Mouse (Mus musculus): ENCODE data around the gene Chchd10. TPM values are rescaled to one million over a fixed set of nuclear protein-coding genes. Genes with fewer than 3 reads are reported as not detected.

Gene Chchd10
- polyA plus RNA-seq, 1 experiment from 2014 or later: 218 TPM

DNA sequence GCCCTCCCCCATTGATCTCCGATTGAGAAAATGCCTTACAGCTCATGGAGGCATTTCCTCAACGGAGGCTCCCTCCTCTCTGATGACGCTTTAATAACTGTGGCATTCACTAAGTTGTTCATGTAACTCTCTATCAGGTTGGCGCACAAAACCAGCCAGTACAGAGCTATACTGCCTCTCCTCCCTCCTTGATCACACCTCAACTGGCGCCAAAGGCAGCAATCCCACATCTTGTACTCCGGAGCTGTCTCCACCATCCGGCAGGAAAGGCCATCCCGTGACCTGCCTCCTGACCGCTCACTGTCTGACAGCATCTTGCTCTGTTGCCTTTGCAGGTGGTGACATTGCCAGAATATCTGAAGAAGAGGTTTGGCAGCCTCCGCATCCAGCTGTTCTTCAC, 40.9 kb downstream of the Chchd10 start:
- no peaks in the 10 kb centered on the region for H3K36me3 ChIP-seq (ENCODE audit: control insufficient read depth, insufficient read depth, low read length)
- no peak overlapping the region for H3K27ac ChIP-seq (ENCODE audit: low read depth, low read length)
- H3K4me1 ChIP-seq (ENCODE audit: control insufficient read depth, insufficient read depth, low read depth, low read length): no peaks in the 10 kb centered on the region
- H3K27me3 ChIP-seq (replicated peaks; ENCODE audit: control insufficient read depth, insufficient read depth, low read length): no peaks in the 10 kb centered on the region
- no peak overlapping the region for H3K9ac ChIP-seq (ENCODE audit: low read depth, low read length)
- no peak overlapping the region for H3K4me3 ChIP-seq (ENCODE audit: low read length)
- no peak for ATAC-seq
- WGBS: 87% methylated on average over 10 of the region's 10 CpGs
- no peak overlapping the region for H3K4me2 ChIP-seq (ENCODE audit: low read length)
- peaks cover 3% of the 10 kb centered on the region; the same call in 1 of the 2 replicates for H3K9me3 ChIP-seq (ENCODE audit: control insufficient read depth, low read length)

DNA sequence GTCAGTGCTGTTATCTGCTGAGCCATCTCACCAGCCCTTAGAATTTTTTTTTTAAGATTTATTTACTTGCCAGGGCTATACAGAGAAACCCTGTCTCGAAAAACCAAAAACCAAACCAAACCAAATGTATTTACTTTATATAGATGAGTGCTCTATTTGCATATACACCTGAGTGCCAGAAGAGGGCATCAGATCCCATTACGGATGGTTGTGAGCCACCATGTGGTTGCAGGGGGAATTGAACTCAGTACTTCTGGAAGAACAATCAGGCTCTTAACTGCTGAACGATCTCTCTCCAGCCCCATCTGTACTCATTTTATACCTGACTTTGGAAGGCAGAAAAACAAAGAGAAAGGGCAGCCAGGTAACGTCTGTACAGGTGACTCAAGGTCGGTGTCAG, 42.3 kb downstream of the Chchd10 start:
- no peaks in the 10 kb centered on the region for H3K27me3 ChIP-seq (replicated peaks; ENCODE audit: control insufficient read depth, insufficient read depth, low read length)
- 79% methylated on average over 5 of the region's 5 CpGs for WGBS
- no peaks in the 10 kb centered on the region for H3K36me3 ChIP-seq (ENCODE audit: control insufficient read depth, insufficient read depth, low read length)
- H3K9ac ChIP-seq (ENCODE audit: low read depth, low read length): no peak overlapping the region
- H3K4me2 ChIP-seq (ENCODE audit: low read length): no peak overlapping the region
- peaks cover 3% of the 10 kb centered on the region; the same call in 1 of the 2 replicates for H3K9me3 ChIP-seq (ENCODE audit: control insufficient read depth, low read length)
- no peak for ATAC-seq
- no peaks in the 10 kb centered on the region for H3K4me1 ChIP-seq (ENCODE audit: control insufficient read depth, insufficient read depth, low read depth, low read length)
- H3K4me3 ChIP-seq (ENCODE audit: low read length): no peak overlapping the region
- H3K27ac ChIP-seq (ENCODE audit: low read depth, low read length): no peak overlapping the region

DNA sequence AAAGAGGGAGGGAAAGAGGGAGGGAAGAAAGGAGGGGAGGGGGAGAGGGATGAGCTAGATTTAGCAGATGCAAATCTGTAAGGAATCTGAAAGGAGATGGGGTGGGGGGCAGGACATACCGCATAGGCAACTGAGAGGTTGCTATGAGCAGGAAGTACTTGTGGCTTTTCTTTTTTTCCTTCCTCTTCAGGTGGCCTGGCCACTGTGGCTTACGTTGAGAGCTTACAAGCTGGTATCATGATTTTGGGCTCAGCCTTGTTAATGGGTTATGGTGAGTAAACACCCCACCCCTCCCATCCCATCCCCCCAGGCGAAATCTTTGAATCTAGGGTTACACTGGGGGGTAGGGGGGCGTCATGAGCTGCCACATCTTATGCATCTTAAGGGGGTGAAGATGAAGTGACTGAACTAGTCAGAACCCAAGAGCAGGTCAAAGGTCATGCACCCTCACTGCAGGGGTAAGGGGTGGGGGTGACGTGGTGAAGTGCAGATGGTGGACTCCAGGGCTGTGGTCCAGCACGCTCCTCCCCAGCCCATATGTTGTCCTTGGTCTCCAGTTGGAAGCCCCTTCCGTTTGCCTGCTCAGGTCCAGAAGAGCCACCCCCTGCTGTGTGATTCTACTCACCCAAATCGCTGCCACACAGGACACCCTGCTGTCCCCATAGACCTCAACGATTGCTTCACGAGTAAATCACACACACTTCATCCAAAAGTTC, 45.3 kb downstream of the Chchd10 start:
- Histone ChIP-seq H3K27me3 (replicated peaks; ENCODE audit: control insufficient read depth, insufficient read depth, low read length) (no peaks in the 10 kb centered on the region), H3K4me1 (ENCODE audit: control insufficient read depth, insufficient read depth, low read depth, low read length) (no peaks in the 10 kb centered on the region), H3K27ac (ENCODE audit: low read depth, low read length) (no peak overlapping the region), H3K4me2 (ENCODE audit: low read length) (no peak overlapping the region), H3K9ac (ENCODE audit: low read depth, low read length) (no peak overlapping the region), H3K9me3 (ENCODE audit: control insufficient read depth, low read length) (no peaks in the 10 kb centered on the region), H3K36me3 (ENCODE audit: control insufficient read depth, insufficient read depth, low read length) (no peaks in the 10 kb centered on the region), H3K4me3 (ENCODE audit: low read length) (no peak overlapping the region)
- ATAC-seq: no peak
- 38% methylated on average over 10 of the region's 10 CpGs for WGBS

DNA sequence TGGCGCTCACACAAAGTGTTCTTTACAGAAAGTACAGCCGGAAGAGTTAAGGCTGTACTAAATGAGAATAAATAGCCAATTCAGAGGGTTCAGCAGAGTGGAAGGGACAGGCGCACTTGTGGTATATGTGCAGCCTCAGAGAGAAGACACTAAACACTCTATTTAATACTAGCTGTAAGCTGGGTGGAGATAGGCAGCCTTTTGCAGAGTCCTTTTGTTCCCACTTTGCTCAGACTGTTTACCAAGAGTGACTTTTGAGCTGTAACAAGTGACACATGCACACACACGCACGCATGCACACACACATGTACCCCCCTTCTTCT, 45.9 kb downstream of the Chchd10 start:
- Histone ChIP-seq H3K27ac (ENCODE audit: low read depth, low read length) (no peak overlapping the region), H3K4me1 (ENCODE audit: control insufficient read depth, insufficient read depth, low read depth, low read length) (no peaks in the 10 kb centered on the region), H3K4me3 (ENCODE audit: low read length) (no peak overlapping the region), H3K9me3 (ENCODE audit: control insufficient read depth, low read length) (no peaks in the 10 kb centered on the region), H3K9ac (ENCODE audit: low read depth, low read length) (no peak overlapping the region), H3K36me3 (ENCODE audit: control insufficient read depth, insufficient read depth, low read length) (no peaks in the 10 kb centered on the region), H3K27me3 (replicated peaks; ENCODE audit: control insufficient read depth, insufficient read depth, low read length) (no peaks in the 10 kb centered on the region), H3K4me2 (ENCODE audit: low read length) (no peak overlapping the region)
- 60% methylated on average over 5 of the region's 5 CpGs for WGBS
- no peak for ATAC-seq

DNA sequence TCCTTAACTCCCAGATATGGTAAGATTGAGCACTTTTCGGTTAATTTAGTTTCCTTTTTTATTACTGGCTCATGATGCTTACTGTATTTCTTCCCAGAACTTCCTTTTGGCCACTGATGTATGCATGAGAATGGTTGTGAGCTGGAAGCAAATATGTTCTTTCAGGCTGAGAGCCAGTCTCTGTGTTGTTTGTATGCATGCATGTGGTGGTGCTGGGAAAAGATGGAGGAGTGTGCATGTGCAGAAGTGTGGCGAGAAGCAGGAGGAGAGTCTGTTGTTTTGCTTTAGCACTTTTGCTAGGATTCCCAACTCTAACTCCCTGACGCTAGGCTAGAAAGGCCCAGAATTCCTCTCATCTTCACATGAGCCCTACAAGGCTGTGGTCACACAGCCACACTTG, 46.5 kb downstream of the Chchd10 start:
- Histone ChIP-seq H3K27ac (ENCODE audit: low read depth, low read length) (no peak overlapping the region), H3K4me1 (ENCODE audit: control insufficient read depth, insufficient read depth, low read depth, low read length) (no peaks in the 10 kb centered on the region), H3K9ac (ENCODE audit: low read depth, low read length) (no peak overlapping the region), H3K4me2 (ENCODE audit: low read length) (no peak overlapping the region), H3K27me3 (replicated peaks; ENCODE audit: control insufficient read depth, insufficient read depth, low read length) (no peaks in the 10 kb centered on the region), H3K36me3 (ENCODE audit: control insufficient read depth, insufficient read depth, low read length) (no peaks in the 10 kb centered on the region), H3K4me3 (ENCODE audit: low read length) (no peak overlapping the region), H3K9me3 (ENCODE audit: control insufficient read depth, low read length) (no peaks in the 10 kb centered on the region)
- 86% methylated on average over 3 of the region's 3 CpGs for WGBS
- ATAC-seq: no peak

Other genes with a start within 250 kb of the Chchd10 start
- 30.9 and 35.5 TPM in 2 replicates for gene Cabin1, start 168.8 kb upstream of the Chchd10 start, polyA plus RNA-seq (2015; fragmentation: Nextera tagmentation; extraction: Ambion mirVana)
- gene Ddt, start 159.7 kb upstream of the Chchd10 start, polyA plus RNA-seq (2015; fragmentation: Nextera tagmentation; extraction: Ambion mirVana): 73.5 and 89.1 TPM in 2 replicates
- gene Gm20441, start 152.2 kb upstream of the Chchd10 start, polyA plus RNA-seq (2015; fragmentation: Nextera tagmentation; extraction: Ambion mirVana): 0.50 TPM in 1 of 2 replicates, not detected in the other
- 1.4 and 1.5 TPM in 2 replicates for gene Gstt3, start 151.7 kb upstream of the Chchd10 start, polyA plus RNA-seq (2015; fragmentation: Nextera tagmentation; extraction: Ambion mirVana)
- 18.8 and 21.9 TPM in 2 replicates for gene Gstt1, start 134.5 kb upstream of the Chchd10 start, polyA plus RNA-seq (2015; fragmentation: Nextera tagmentation; extraction: Ambion mirVana)
- gene Gstt4, start 110.6 kb upstream of the Chchd10 start, polyA plus RNA-seq (2015; fragmentation: Nextera tagmentation; extraction: Ambion mirVana): not detected in 2 replicates
- 7.9 and 8.5 TPM in 2 replicates for gene Gstt2, start 95.7 kb upstream of the Chchd10 start, polyA plus RNA-seq (2015; fragmentation: Nextera tagmentation; extraction: Ambion mirVana)
- 1,592 and 1,680 TPM in 2 replicates for gene Mif, start 72.9 kb upstream of the Chchd10 start, polyA plus RNA-seq (2015; fragmentation: Nextera tagmentation; extraction: Ambion mirVana)
- 0.64 and 1.9 TPM in 2 replicates for gene Derl3, start 39.7 kb upstream of the Chchd10 start, polyA plus RNA-seq (2015; fragmentation: Nextera tagmentation; extraction: Ambion mirVana)
- 252 TPM in 2 replicates for gene Smarcb1, start 11.5 kb upstream of the Chchd10 start, polyA plus RNA-seq (2015; fragmentation: Nextera tagmentation; extraction: Ambion mirVana)
- gene Mmp11, start 3.4 kb downstream of the Chchd10 start, polyA plus RNA-seq (2015; fragmentation: Nextera tagmentation; extraction: Ambion mirVana): 13.6 and 16.6 TPM in 2 replicates
- gene Gm867, start 7.5 kb downstream of the Chchd10 start, polyA plus RNA-seq (2015; fragmentation: Nextera tagmentation; extraction: Ambion mirVana): 0.74 and 1.5 TPM in 2 replicates
- 0.35 and 0.64 TPM in 2 replicates for gene Vpreb3, start 9.9 kb downstream of the Chchd10 start, polyA plus RNA-seq (2015; fragmentation: Nextera tagmentation; extraction: Ambion mirVana)
- gene Gm5134, start 21.4 kb downstream of the Chchd10 start, polyA plus RNA-seq (2015; fragmentation: Nextera tagmentation; extraction: Ambion mirVana): 0.05 TPM in 1 of 2 replicates, not detected in the other
- 10.3 and 12.3 TPM in 2 replicates for gene Zfp280b, start 99.5 kb downstream of the Chchd10 start, polyA plus RNA-seq (2015; fragmentation: Nextera tagmentation; extraction: Ambion mirVana)
- 0.07 TPM in 1 of 2 replicates, not detected in the other for gene Slc5a4b, start 177.8 kb downstream of the Chchd10 start, polyA plus RNA-seq (2015; fragmentation: Nextera tagmentation; extraction: Ambion mirVana)
- gene Slc5a4a, start 214.3 kb downstream of the Chchd10 start, polyA plus RNA-seq (2015; fragmentation: Nextera tagmentation; extraction: Ambion mirVana): 0.10 and 0.11 TPM in 2 replicates

Measured in hindbrain, embryonic 16.5 days (tissue).